Mouse (Mus musculus): Measurements from ENCODE around the gene Sprr2i.

DNA sequence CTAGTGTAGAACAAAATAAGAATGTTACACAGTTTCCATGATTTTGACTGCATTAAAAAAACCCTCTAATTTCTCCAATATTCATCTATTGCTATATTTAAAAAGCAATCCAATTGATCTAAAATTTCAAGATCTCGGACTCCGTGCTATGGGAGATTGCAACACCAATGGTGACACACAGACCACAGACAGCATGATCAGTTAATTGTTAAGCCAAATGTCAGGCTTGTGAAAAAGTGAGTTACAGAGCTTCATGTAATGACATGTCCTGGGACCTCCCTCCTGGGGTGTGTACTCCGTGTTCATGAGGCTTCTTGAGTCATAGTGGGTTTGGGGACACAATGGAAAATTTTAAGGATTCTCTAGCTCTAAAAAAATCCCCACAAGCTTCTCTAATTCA, 32.4 kb downstream of the Sprr2i start:
- no peak for TF ChIP-seq USF1 (IDR thresholded peaks at IDR 0.05; ENCODE audit: low read depth)
- TF ChIP-seq CEBPB (IDR thresholded peaks at IDR 0.05; ENCODE audit: insufficient read depth, poor library complexity, severe bottlenecking), result peak; percentile 64
- no peak for TF ChIP-seq MAX (IDR thresholded peaks at IDR 0.05; ENCODE audit: low read depth)
- TF ChIP-seq POLR2A (IDR thresholded peaks at IDR 0.05; ENCODE audit: insufficient read length, low read depth), result no peak
- TF ChIP-seq TCF3 (IDR thresholded peaks at IDR 0.05; ENCODE audit: insufficient read length, low read depth), result no peak

All from myocyte (in vitro differentiated cells).